Mouse (Mus musculus) midbrain, postnatal 0 days (tissue): ENCODE results near the gene Hnf4a. TPM values are rescaled to one million over a fixed set of nuclear protein-coding genes. Genes with fewer than 3 reads are reported as not detected.

Experiments used
- ATAC-seq: fragments of 200-750 bp; cut with Nextera tagmentation; 2 replicates; pipeline ENCODE4 v1.8.0; 2017; ENCODE audit warnings: moderate number of reproducible peaks, mild to moderate bottlenecking, moderate TSS enrichment, moderate library complexity; ENCODE audit not compliant: low FRiP score
- DNase-seq: peaks from one replicate; pipeline ENCODE4 v3.0.0-alpha.2; 2015; ENCODE audit warnings: low spot score
- H3K27ac ChIP-seq: fragments of 300-500 bp; sonication (generic); 2 replicates; pipeline ENCODE4 v1.5.1; 2014; ENCODE audit warnings: low read depth, mild to moderate bottlenecking, low read length, mixed read lengths
- H3K27me3 ChIP-seq: fragments of 300-500 bp; sonication (generic); 2 replicates; pipeline ENCODE4 v1.6.1; 2014; ENCODE audit warnings: low read length, control low read depth, mixed read lengths; ENCODE audit not compliant: insufficient read depth
- H3K36me3 ChIP-seq: fragments of 300-500 bp; sonication (generic); 2 replicates; pipeline ENCODE4 v1.6.1; 2014; ENCODE audit warnings: low read length, control low read depth, mixed read lengths; ENCODE audit not compliant: insufficient read depth
- H3K4me1 ChIP-seq: fragments of 300-500 bp; sonication (generic); 2 replicates; pipeline ENCODE4 v1.6.1; 2014; ENCODE audit warnings: mild to moderate bottlenecking, control low read depth, antibody characterized with exemption, low read length, mixed read lengths; ENCODE audit not compliant: insufficient read depth
- H3K4me2 ChIP-seq: fragments of 300-500 bp; sonication (generic); 2 replicates; pipeline ENCODE4 v1.6.1; 2014; ENCODE audit warnings: low read depth, mild to moderate bottlenecking, low read length, mixed read lengths; ENCODE audit not compliant: poor library complexity, severe bottlenecking
- H3K4me3 ChIP-seq: fragments of 300-500 bp; sonication (generic); 2 replicates; pipeline ENCODE4 v1.5.1; 2014; ENCODE audit warnings: low read depth, mild to moderate bottlenecking, low read length, moderate library complexity
- H3K9ac ChIP-seq: fragments of 300-500 bp; sonication (generic); replicated peaks from 2 replicates; pipeline ENCODE4 v1.6.1; 2014; ENCODE audit warnings: mild to moderate bottlenecking, low read length, moderate library complexity, mixed read lengths; ENCODE audit not compliant: poor library complexity, severe bottlenecking
- H3K9me3 ChIP-seq: fragments of 300-500 bp; sonication (generic); 2 replicates; pipeline ENCODE4 v1.6.1; 2016; ENCODE audit warnings: low read length, control low read depth
- CTCF ChIP-seq: IDR thresholded peaks from 2 replicates; pipeline ENCODE4 v1.5.1; 2016; ENCODE audit warnings: antibody characterized with exemption, mild to moderate bottlenecking
- WGBS: fragments of 180-500 bp; shearing (Covaris S2); extraction: QIAGEN DNeasy Blood & Tissue Kit; methylation state at CpG from one replicate; pipeline ENCODE4 v1.1.7; 2014; 5-methylcytosine and 5-hydroxymethylcytosine counted together
- polyA plus RNA-seq: library from polyadenylated mRNA; unstranded; fragments of >200 nt; fragmentation: Nextera tagmentation; extraction: Ambion mirVana; gene quantifications from 2 replicates; pipeline ENCODE4 v1.2.1, GENCODE M21; 2015
- total RNA-seq: library from RNA; depleted of rRNA; stranded (reverse); fragments of >200 nt; gene quantifications from 2 replicates; pipeline ENCODE4 v1.2.3, GENCODE M21; 2014

Hnf4a gene
- total and polyA plus RNA-seq, 2 experiments from 2014 or later = not detected

DNA sequence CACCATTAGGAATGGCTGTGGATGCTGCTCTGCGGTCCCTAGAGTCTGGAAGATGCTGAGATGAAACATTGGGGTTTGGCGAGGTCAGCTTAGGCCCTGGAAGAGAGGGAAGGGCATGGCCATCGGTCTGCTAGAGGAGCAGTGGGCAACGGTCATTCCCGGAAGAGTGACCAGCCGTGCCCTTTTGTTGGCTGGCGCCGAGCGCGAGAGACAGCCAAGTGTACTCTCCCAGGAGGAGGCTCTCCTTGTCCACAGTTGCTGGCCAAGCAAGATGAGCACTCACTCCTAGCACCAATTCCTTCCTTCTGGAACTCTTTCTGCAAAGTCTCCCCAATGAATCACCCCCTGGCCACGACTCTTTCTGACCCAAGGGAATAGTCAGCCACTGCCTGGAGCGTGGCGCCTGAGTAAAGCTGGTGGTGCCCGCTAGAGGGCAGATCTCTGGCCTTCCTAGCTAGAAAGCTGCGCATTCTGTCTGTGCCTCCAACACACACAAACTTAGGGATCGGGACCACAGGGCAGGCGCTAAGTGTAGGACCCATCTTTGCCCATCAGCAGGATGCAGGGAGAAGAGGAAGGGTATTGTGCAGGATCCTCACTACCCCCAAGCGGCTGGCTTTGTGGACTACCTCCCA is 26.3 kb upstream of the Hnf4a start:
- H3K9me3 ChIP-seq = no peaks in the 10 kb centered on the region
- no peak overlapping the region for H3K4me3 ChIP-seq
- peaks cover 8% of the 10 kb centered on the region; the same call in 1 of the 2 replicates for H3K27me3 ChIP-seq
- no peaks in the 10 kb centered on the region for H3K4me1 ChIP-seq
- no peak overlapping the region for H3K4me2 ChIP-seq
- WGBS = 53% methylated on average over 18 of the region's 18 CpGs
- H3K27ac ChIP-seq = no peak overlapping the region
- ATAC-seq = no peak
- no peaks in the 10 kb centered on the region for H3K36me3 ChIP-seq
- no peak for DNase-seq
- peak; percentile 46; the same call in 1 of the 2 replicates for TF ChIP-seq CTCF
- no peak overlapping the region for H3K9ac ChIP-seq

DNA sequence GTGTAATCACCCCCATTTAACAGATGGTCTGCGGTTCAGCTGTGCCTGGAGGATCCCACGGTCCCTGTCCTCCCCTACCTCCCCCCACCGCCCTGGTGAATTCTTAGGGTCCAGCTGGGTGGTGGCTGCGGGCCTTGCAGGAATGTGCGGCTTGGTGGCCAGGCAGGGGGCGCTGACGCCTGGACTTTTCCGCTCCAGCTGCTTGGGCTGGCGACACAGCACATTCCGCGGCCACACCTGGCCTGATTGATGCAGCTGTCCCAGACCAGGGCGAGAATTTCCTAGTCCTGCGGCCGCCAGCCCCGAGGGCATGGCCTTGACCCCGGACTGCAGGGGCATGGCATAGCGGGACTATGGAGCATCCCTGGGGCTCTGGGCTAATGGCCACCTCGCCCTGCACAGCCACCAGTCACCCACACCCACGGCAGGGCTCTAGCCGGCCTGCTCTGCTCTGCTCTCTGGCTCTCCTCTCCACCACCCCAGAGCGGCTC is 25.0 kb upstream of the Hnf4a start:
- no peak for DNase-seq
- H3K27me3 ChIP-seq = peaks cover 8% of the 10 kb centered on the region; the same call in 1 of the 2 replicates

GRCm38 (mm10) chr2:163487360-163487759 is 19.2 kb upstream of the Hnf4a start:
- Histone ChIP-seq H3K9me3 (no peaks in the 10 kb centered on the region), H3K9ac (no peak overlapping the region), H3K4me1 (no peaks in the 10 kb centered on the region), H3K4me2 (no peak overlapping the region), H3K27ac (no peak overlapping the region), H3K36me3 (no peaks in the 10 kb centered on the region), H3K27me3 (no peaks in the 10 kb centered on the region), H3K4me3 (no peak overlapping the region)
- 93% methylated on average over 3 of the region's 3 CpGs for WGBS
- ATAC-seq (no peak), DNase-seq (no peak)
- no peak for TF ChIP-seq CTCF

More for the DNA sequence above, 25.0 kb upstream of the Hnf4a start:
- peak overlapping the region; percentile 49 for H3K4me2 ChIP-seq
- H3K27ac ChIP-seq = no peak overlapping the region
- H3K9me3 ChIP-seq = no peaks in the 10 kb centered on the region
- H3K9ac ChIP-seq = peak overlapping the region; percentile 52; the same call in 1 of the 2 replicates
- peak; percentile 56 for TF ChIP-seq CTCF
- 5% methylated on average over 21 of the region's 21 CpGs for WGBS
- no peaks in the 10 kb centered on the region for H3K4me1 ChIP-seq
- no peak; the same call in 1 of the 2 replicates for ATAC-seq
- peak overlapping the region; percentile 23 for H3K4me3 ChIP-seq
- H3K36me3 ChIP-seq = no peaks in the 10 kb centered on the region

- 0 out of 2 replicates have a peak, but pooled peaks have one; percentile 23 for ATAC-seq
- 47% methylated on average over 5 of the region's 5 CpGs for WGBS
- no peaks in the 10 kb centered on the region for H3K27me3 ChIP-seq
- H3K4me3 ChIP-seq = no peak overlapping the region
- no peaks in the 10 kb centered on the region for H3K9me3 ChIP-seq
- no peaks in the 10 kb centered on the region for H3K4me1 ChIP-seq
- H3K27ac ChIP-seq = no peak overlapping the region
- H3K4me2 ChIP-seq = no peak overlapping the region
- no peaks in the 10 kb centered on the region for H3K36me3 ChIP-seq
- no peak overlapping the region for H3K9ac ChIP-seq
- no peak for TF ChIP-seq CTCF
- no peak for DNase-seq
Observed at GRCm38 (mm10) chr2:163489725-163490291, 16.8 kb upstream of the Hnf4a start.

GRCm38 (mm10) chr2:163490656-163491055 is 16.0 kb upstream of the Hnf4a start:
- H3K27ac ChIP-seq = no peak overlapping the region
- no peak for ATAC-seq
- no peaks in the 10 kb centered on the region for H3K27me3 ChIP-seq
- H3K4me2 ChIP-seq = no peak overlapping the region
- 92% methylated on average over 17 of the region's 17 CpGs for WGBS
- H3K4me3 ChIP-seq = no peak overlapping the region
- H3K4me1 ChIP-seq = no peaks in the 10 kb centered on the region
- no peak for DNase-seq
- H3K9me3 ChIP-seq = no peaks in the 10 kb centered on the region
- no peaks in the 10 kb centered on the region for H3K36me3 ChIP-seq
- no peak for TF ChIP-seq CTCF
- no peak overlapping the region for H3K9ac ChIP-seq

GRCm38 (mm10) chr2:163491351-163491750 is 15.3 kb upstream of the Hnf4a start:
- no peak for TF ChIP-seq CTCF
- Histone ChIP-seq H3K4me1 (no peaks in the 10 kb centered on the region), H3K9ac (no peak overlapping the region), H3K27me3 (no peaks in the 10 kb centered on the region), H3K27ac (no peak overlapping the region), H3K9me3 (no peaks in the 10 kb centered on the region), H3K36me3 (no peaks in the 10 kb centered on the region), H3K4me3 (no peak overlapping the region), H3K4me2 (no peak overlapping the region)
- 68% methylated on average over 6 of the region's 7 CpGs for WGBS
- ATAC-seq (no peak), DNase-seq (peak; percentile 58)
